Mouse (Mus musculus) kidney, adult 11 months (tissue): ENCODE measurements at regions not wholly inside any gene's neighbourhood (a gene's known extent, or its start where the extent isn't known, plus 50 kb on each side); places are given as distances from the start of the nearest gene placed in this dataset.
A peak's percentile ranks its signal among the peaks of the same experiment; 100 is the strongest.
"Not testable (repeated sequence)": the region's sequence is repeated elsewhere in the genome, so short reads cannot be mapped to it uniquely, and the experiment has no call there.

ENCODE experiments used
- DNase-seq: peaks from one replicate; pipeline ENCODE4 v3.0.0; 2022

DNA sequence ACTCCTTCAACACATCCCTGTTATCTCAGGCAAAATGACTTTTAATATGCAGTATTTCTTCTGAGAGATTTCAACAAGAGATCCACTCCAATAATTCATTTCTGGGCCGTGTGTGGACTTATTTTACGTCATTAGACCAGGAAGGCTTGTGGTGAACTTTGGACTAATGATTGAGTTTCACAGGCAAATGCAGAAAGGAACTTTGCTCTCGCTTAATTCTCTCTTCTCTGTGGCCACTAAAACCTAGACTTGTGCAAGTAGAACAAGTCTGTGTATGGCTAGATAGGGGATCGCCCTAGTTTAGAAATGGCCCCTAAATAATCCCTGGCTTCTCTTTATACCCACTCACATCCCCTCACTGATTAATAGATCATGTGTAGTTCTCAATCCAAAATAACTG lies 50.6 kb upstream of the Ppp1r12a start:
- DNase-seq, result no peak

DNA sequence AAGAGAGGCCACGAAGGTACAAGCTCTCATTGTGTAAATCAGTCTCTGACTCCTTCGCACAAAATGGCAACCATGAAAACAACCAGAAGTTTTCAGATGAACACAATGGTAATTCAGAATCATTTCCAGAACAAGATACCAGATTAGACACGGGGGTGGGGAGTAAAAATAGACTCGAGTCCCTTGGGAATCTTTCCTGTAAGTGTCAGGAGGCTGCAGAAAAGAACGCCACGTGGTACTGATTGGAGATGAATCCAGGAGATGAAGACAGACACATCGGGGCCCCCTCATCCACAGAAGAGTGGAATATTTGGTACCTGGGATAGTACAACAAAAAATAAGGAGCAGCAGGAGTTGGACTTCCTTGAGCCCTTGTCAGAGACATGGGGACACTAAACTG lies 51.1 kb upstream of the Ppp1r12a start:
- DNase-seq, result no peak

DNA sequence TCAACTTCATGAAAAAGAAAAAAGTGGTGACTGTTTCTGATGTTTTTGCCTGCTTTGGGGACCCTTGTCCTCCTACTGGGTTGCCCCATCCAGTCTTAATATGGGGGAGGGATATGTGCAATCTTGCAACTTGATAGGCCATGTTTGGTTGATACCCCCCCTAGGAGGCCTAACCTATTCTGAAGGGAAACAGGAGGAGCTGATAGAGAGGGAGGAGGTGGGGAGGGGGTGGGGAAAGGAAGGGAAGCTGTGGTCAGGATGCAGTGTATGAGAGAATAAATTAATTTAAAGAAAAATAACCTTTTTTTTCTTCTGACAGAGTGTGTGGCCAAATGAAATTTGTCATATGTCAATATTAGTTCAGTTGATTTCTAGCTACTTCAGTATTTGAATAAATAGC lies 51.8 kb upstream of the Ppp1r12a start:
- no peak for DNase-seq

DNA sequence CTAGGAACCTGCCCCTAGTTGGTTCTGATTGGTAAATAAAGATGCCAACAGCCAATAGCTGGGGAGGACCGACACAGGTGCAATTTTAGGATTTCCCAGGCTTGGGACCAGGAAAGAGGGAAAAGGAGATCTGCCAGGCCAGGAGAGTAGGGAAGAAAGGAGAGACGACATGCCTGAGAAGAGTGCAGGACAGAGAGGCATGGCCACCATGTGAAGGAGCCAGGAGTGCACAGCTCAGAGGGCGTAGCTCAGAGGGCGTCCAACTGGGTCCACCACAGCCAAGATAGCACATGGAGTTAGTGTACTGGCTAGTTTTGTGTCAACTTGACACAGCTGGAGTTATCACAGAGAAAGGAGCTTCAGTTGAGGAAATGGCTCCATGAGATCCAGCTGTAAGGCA lies 53.5 kb upstream of the Ppp1r12a start:
- DNase-seq, result not testable (repeated sequence)

DNA sequence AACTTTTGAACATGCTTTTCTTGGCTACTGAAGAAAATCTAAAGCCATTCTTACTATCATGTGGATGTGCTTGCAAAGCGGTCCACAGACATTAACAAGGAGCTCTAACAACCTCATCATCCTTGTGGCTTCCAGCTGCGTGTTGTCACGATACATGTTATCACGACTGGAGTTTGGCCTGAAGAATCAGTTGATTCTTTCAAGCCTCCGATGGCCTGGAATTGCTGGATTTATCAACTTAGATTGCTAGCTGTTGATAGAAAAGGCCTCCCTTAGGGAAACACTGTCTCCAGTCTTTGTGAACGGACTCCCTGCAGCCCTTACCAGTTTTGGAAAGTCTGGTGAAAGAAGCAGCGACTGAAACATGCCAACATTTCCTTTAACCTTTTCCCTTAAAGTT lies 60.5 kb upstream of the Ppp1r12a start:
- no peak for DNase-seq

DNA sequence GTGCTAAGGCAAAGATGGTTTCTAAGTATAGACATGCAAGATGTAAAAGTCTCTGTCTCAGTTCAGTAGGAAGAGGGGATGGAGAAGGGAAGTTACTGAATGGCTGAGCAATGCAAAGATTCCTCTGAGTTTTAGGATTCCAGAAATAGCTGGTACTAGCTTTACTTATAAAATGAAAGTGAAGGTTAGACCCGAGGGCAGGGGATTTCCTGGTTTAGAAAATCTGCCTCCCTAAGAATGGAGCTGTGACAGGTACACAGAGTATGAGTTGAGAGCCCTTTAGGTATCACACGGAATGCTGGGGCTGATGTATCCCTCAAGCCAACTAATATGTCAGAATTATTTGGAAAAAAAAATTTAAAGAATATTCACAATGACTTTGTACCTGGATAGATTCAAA lies 69.0 kb upstream of the Ppp1r12a start:
- DNase-seq, result no peak

DNA sequence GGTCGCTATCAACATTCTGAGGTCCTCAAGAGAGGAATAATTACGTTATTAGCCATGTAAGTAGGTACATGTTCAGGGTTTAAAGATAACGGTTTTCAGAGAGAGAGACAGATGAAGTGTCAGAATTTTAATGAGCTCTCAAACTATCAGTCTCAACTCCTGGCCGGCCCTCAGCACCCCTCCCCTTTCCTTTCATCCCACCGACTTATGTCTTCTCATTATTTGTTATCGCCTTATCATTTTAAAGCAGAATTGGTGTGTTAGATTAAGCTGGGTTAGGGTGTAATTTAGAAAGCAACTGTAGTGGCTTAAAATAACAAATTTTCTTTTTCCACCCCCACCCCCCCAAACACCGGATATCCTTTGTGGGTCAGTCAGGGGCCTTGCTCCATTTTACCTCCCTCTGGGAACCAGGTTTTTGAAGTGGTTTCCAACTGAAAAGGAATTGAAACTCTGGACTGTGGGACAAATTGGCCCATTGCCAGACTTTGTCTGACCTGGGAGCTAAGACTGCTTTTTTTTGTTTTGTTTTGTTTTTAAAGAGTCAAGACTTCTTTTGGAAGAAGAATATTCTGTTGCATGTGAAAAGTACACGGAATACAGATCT lies 72.5 kb upstream of the Ppp1r12a start:
- peak; percentile 10 for DNase-seq

DNA sequence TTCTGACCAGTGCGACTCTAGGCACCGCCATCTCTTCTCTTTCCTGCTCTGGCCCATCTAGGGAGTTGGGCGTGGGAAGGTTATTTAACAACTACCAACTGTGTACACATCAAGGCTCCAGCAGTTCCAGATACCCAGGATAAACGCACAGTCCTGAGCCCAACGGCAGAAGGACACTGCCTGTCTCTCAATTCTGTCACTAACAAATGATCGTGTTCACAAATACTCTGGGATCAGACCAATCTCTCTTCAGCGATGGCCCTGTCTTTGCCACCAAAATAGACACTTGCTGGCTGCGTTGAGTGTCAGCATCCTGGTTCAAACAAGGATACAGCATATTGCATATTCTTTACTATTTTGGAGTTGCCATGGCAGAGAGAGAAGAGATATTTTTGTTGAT lies 73.1 kb upstream of the Ppp1r12a start:
- no peak for DNase-seq

DNA sequence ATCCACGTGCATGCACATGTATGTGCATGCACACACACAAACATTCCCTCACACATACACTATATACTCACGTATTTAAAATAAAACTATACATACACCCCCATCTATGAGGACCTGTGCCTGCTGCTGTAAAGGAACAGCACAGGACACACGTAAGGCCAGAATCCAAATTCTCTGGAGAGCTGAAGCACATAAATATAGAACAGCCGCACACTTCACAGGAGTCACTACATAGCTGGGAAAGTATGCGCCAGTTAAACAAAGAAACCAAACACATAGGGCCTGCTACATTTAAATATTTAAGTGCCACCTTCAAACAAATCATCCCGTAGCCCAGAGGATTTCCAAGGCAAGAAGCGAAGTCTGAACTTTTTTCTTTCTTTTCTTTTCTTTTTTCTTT lies 73.8 kb upstream of the Ppp1r12a start:
- DNase-seq, result no peak

DNA sequence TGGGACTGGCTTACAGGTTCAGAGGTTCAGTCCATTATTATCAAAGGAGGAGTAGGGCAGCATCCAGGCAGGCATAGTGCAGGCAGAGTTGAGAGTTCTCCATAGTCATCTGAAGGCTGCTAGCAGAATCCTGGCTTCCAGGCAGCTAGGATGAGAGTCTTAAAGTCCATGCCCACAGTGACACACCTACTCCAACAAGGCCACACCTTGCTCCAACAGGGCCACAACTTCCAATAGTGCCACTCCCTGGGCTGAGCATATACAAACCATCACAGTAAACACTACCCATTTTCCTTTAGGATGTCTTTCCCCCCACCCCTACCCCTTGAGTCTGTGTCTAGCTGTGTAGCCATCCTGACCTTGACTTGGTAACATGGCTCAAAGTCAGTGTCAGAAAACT lies 78.8 kb upstream of the Ppp1r12a start:
- DNase-seq, result no peak

DNA sequence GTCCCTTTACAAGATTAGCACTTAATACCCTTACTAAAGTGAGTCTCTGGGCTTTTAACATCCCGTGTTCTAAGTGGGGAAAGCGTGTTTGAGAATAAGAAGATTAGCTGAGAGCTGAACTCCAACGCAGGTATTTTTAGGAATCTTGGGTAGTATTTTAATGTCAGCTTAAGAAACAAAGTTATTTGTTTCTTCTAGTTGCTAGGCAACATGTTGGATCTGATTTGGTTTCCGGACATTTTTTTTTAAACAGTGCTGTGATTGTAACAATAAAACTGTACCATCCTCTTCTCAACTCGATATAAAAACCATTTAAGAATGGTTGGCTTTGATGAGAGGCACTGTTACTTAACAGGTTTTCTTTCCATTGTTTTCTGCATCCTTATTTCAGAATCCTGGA lies 86.8 kb upstream of the Ppp1r12a start:
- DNase-seq, result no peak

DNA sequence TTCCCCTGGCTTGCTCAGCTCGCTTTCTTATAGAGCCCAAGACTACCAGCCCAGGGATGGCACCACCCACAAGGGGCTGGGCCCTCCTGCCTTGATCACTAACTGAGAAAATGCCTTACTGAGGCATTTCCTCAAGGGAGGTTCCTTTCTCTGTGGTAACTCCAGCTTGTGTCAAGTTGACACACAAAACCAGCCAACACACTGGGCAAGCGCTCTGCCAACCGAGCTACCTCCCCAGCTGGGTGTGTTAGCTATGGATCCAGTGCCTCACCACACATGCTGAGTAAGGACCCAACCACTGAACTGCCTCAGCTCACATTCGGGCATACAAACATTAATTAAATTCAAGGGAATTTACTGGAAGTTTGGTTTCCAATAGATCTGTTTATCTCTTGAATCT lies 88.2 kb upstream of the Ppp1r12a start:
- DNase-seq, result no peak

DNA sequence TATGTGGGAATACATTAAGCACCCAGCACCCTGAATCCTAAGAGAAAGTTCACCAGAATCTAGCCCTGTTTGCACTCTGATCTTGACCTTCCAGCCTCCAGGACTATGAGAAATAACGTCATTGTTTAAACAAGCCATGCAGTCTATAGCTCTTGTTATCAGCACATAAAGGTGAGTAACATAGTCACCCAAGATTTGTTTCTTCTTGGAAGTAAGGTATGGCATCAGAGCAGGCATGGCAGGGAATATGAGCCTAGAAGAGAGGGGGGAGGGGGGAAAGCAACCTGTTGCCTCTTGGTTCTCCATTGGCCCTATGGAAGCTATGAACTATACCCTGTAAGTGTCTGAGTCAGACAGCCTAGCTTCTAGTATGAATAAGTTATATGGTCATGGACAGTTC lies 89.8 kb upstream of the Ppp1r12a start:
- no peak for DNase-seq

DNA sequence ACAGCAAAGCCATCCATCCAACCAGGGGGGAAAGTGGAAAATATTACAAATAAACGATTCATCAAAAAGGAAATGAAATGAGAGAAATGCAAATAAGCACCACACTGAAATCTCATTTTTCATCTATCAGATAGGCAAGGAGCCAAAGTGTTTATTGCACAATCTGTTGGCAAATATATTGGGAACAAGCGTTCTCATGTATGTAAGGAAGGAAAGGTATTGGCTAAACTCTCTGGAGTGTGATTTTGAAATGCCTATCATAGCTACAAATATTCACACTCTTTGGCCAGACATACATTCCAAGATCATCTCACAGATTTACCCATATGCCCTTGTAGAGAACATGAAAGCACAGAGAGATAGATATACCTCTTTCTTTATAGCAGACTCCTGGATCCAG lies 90.6 kb upstream of the Ppp1r12a start:
- DNase-seq, result no peak

DNA sequence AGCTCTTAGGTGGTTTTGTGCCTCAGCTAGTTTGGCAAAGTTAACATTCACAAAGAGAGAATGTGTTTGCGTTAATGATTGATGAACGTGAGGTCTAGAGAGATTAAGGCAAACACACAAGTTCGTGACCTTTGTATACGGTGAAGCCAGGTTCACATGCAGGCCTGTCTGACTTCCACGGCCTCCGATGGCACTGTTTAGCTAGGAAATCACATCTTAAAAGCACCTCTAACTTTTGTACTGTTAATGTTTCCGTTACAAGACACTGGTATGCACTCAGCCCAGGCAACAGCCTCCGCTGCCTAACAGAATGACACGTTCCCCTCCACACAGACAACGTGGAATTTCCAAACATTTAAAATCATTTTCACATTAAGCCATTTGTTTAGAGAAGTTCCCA lies 94.3 kb upstream of the Ppp1r12a start:
- peak; percentile 69 for DNase-seq

DNA sequence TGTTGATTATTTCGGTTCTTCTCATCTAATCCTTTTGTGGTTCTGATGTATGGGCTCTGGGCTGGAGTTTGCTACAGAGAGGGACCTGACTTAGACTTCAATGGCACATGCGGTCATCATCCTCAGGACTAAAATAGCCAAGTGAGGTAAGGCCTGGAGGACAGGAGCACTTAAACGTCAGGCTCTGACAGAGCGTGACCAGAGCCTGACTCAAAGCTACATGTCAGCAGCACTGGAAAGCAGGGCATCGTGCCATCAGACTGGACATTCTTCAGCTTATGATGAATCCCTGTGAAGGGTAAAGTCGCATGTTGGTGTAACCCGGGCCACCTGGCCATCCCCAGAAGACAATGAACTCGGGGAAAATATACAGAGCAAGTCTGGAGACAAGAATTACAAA lies 95.8 kb upstream of the Ppp1r12a start:
- DNase-seq, result peak; percentile 61

DNA sequence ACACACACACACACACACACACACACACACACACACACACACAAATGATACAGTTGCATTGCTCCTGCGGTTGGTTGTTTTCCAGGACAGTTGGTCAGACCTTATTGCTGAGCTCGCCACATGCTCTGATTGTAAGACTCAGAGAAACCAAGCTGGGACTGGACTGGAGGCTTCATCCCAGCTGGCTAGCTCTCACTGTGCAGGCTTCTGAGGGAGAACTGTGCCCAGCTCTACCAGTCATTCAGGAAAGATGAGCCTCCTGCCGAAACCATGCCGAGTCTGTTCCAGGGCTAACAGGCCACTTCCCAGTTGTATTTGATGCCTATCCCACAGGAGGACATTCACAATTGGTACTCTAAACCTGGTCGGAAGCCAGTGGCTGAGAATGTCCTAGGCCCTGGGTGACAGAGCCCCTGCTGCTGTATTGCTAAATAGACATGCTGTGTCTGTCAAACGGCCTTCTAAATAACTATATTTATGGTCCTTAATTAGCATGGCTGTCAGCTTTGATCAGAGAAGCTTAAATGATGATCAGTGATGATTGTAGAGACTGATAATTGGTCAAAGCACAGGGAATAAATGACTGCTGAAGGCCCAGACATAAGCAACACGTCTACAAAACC lies 100.1 kb upstream of the Ppp1r12a start:
- DNase-seq, result no peak

DNA sequence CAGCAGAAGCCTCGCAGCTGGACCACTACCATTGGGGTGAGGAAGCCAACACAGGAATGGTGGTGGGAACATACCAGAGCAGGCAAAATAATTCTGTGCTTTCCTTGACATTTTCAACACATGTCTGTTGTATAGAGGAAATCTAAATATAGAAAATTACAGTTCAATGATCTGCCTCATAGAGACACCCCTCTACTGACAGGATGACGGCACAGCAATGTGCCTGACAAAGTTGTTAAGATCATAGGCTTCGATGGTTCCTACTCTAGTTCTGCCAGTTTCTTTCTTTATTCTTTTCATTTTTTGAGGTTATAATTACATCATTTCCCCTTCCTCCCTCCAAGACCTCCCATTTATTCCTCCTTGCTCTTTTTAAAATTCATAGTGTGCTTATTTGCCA lies 101.4 kb upstream of the Ppp1r12a start:
- no peak for DNase-seq

DNA sequence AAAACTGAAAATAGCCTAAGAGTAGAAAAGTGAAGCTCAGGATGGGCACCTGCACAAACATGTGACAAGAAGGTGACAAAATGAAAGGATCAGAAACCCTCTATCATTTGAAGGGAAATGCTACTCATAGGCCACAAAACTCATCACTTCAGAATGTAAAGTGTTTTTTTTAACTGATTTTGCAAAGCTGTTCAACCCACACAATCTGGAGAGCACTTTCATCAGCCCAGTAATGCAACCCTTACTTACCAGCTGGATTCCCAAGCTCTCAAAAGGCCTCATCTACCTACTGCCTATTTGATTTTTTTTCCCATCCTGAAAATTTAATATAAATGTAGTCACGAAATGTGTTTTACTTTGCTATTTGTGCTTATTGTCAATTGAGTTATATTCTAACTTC lies 110.4 kb upstream of the Ppp1r12a start:
- DNase-seq, result no peak

DNA sequence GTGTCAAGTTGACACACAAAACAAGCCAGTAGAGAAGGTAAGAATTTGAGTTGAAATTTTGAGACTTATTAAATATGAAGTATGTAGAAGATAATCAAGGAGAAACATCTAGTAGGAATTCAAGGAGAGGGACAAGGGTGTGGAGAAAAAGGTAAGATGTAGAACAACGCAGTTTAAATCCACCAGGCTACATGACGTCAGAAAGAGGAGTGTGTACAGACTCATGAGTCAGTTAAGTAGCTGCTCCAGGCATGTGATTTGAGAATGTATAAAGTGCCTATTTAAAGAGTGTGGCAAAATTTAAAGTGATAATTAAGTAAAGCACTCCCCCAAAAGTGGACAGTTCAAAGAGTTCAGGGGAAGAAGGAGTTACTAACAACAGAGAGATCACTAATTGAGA lies 113.6 kb upstream of the Ppp1r12a start:
- no peak for DNase-seq

DNA sequence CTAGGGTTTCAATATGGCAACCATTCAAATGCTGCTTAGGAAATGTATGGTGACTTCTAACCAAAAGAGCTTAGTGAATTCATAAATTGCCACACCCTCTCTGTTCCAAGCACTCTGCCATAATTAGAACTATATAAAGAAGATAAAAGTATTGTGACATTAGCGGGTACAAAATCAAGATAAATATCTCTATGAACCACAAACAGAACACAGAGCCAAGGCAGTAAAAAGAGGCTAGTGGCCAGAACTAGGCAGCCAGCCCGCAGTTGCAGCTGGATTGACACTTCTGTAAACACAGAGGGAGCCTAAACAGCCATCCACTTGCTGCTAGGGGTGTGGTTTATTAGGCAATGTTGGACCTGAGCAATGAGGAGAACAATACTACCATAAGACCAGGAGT lies 118.5 kb upstream of the Ppp1r12a start:
- DNase-seq, result no peak

DNA sequence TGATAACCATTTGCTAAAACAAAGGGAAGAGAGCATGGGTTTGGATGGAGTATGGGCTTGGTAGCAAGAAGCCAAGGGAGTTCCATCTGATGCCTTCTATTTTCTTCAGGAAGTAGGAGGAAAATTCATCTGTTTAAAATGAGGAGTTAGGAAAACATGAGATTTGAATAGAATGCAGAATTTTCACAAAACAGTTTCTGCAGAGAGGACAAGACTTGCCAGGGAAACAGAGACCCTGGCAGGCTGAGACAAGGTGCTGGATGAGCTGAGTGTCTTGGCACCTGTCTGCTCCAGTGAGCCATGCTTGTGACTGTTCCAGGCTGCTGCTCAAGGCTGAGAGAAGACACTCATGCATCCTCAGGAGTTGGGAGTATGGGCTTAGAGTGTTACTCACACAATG lies 122.0 kb upstream of the Ppp1r12a start:
- no peak for DNase-seq

DNA sequence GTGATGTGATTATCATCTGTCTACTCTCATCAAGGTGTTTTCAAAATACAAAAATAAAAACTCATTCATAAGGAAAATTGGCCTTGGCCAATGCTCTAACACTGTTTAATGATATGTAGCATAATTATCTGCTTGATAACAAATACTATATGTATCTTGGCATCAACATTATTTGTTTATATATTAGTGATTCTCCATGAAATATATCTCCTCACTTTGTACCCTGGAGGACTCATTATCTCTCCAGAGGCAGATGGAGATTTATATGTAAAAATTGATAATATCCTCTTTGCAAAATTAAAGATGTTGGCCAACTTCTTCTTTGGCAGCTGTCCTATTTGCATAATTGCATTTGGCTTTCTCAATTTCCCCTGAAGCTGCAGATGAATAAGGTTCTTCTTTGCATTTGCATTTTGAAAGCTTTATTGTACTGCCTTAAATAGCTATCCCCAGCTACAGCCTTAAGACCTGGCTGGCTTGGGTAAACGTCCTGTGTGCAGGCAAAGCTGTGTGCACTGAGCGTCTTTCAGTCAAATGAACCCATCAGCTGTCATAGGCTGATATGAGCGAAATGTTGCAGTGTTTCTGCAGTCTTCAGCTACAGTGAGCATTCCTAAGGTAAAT lies 124.7 kb upstream of the Otogl start:
- DNase-seq, result no peak

DNA sequence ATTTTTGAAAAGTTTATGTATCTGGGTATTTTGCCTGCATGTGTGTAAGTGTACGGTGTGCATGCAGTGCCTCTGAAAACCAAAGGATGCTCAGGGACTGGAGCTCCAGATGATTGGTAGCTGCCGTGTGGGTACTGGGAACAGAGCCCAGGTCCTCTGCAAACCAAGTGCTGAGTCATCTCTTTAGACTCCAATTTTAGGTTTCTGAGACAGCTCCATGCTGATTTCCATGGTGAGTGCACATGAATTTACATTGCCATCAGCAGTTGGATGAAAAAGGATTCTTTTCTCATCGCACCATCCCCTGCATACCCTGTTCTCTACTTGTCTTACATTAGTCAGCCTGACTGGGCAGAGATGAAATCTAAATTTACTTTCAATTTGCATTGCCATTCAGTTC lies 122.1 kb upstream of the Otogl start:
- DNase-seq, result no peak

DNA sequence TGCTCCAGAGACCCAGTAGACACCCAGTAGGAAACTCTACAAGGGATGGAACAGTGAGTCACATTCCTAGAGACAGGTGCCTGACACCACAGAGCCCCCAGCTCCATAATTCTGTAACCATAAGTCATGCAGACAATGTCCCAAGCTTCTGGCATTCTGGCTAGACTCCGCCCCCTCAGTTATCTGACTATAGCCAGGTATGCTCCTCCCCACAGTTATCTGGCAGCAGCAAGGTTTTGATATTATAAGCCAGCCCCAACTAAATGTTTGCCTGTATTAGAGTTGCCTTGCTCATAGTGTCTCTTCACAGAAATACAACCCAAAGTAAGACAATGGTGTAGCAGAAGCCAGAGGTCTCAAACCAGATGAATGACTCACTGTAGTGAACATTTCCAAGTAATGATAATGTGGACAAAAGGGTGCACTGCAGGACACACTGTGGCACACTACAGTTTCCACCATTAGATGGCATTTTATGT lies 121.4 kb upstream of the Otogl start:
- no peak for DNase-seq
